ENCODE assay signal across 24 mouse cellular contexts in genomic region chr6:45954773-45955172, GRCm38 (mm10).
A peak's percentile ranks its signal among the peaks of the same experiment; 100 is the strongest.
DNase-seq lines count a peak whose midpoint lies in the region; ATAC-seq and TF ChIP-seq lines count a peak whose summit lies in the region.
"Had no signal": no experiment of that assay in that cellular context is flagged by ENCODE, and none has a peak within 500 bp of the region (broad histone marks: within the 10 kb centered on the region; RNA-seq: fewer than 3 reads in every experiment).

No protein-coding gene starts in this region.

- TF ChIP-seq POLR2A in lung, adult 2 months (IDR thresholded peaks at IDR 0.05; ENCODE audit: borderline replicate concordance, extremely low read depth, low read depth, low read length), result no peak

- no peaks in the 10 kb centered on the region; the same call in 1 of the 2 replicates for H3K9me3 ChIP-seq in lung, embryonic 14.5 days (ENCODE audit: low read depth, low read length)
- no peaks in the 10 kb centered on the region for H3K9me3 ChIP-seq in lung, embryonic 16.5 days (ENCODE audit: control insufficient read depth, low read length)
- H3K9me3 ChIP-seq: embryonic facial prominence, embryonic 10.5 days; embryonic facial prominence, embryonic 12.5 days; forebrain, embryonic 13.5 days; forebrain, embryonic 15.5 days; G1E had no signal

- DNase-seq in lung, embryonic 14.5 days, result peak; percentile 72
- DNase-seq in lung, adult 2 months, result no peak
- no peak for DNase-seq in lung, postnatal 25 days (ENCODE audit: low spot score)
- peak; percentile 1 for DNase-seq in lung, postnatal 10 days
- no peak for DNase-seq in lung, postnatal 36 days
- DNase-seq: adrenal gland, adult 8-10 months; adrenal gland, postnatal 14 days; adrenal gland, postnatal 36 days; B cell, adult 2 months; cerebellum, adult 11-12 months; cerebellum, adult 2 months; cerebellum, adult 9-10 months; cerebellum, postnatal 10 days; cerebellum, postnatal 25 days had no signal

- H3K27me3 ChIP-seq in lung, embryonic 14.5 days (ENCODE audit: insufficient read depth, low read length), result no peaks in the 10 kb centered on the region
- H3K27me3 ChIP-seq in lung, embryonic 16.5 days (ENCODE audit: control insufficient read depth, insufficient read depth, low read depth, low read length), result no peaks in the 10 kb centered on the region
- H3K27me3 ChIP-seq: CH12.LX; embryonic facial prominence, embryonic 12.5 days; forebrain, embryonic 13.5 days; forebrain, embryonic 15.5 days; Patski had no signal

- H3K27ac ChIP-seq in lung, embryonic 14.5 days (ENCODE audit: low read depth), result no peak overlapping the region
- H3K27ac ChIP-seq in lung, embryonic 16.5 days (ENCODE audit: low read length), result no peak overlapping the region
- H3K27ac ChIP-seq: embryonic facial prominence, embryonic 10.5 days; embryonic facial prominence, embryonic 12.5 days; forebrain, embryonic 13.5 days; forebrain, embryonic 15.5 days had no signal

- H3K9ac ChIP-seq in lung, embryonic 14.5 days, result no peak overlapping the region
- H3K9ac ChIP-seq in lung, embryonic 16.5 days (ENCODE audit: low read length), result no peak overlapping the region
- H3K9ac ChIP-seq: embryonic facial prominence, embryonic 12.5 days; forebrain, embryonic 13.5 days; forebrain, embryonic 15.5 days had no signal

- H3K4me1 ChIP-seq in lung, embryonic 14.5 days (ENCODE audit: insufficient read depth), result no peaks in the 10 kb centered on the region
- H3K4me1 ChIP-seq in lung, adult 2 months (ENCODE audit: control insufficient read depth, insufficient read depth, low read length), result no peaks in the 10 kb centered on the region
- H3K4me1 ChIP-seq in lung, embryonic 16.5 days (replicated peaks; ENCODE audit: control insufficient read depth, insufficient read depth, low read length), result no peaks in the 10 kb centered on the region
- H3K4me1 ChIP-seq: embryonic facial prominence, embryonic 10.5 days; embryonic facial prominence, embryonic 12.5 days; forebrain, embryonic 13.5 days; forebrain, embryonic 15.5 days had no signal

- H3K4me3 ChIP-seq in lung, embryonic 14.5 days (ENCODE audit: low read depth, low read length), result no peak overlapping the region
- H3K4me3 ChIP-seq in lung, adult 2 months (replicated peaks; ENCODE audit: extremely low read depth, low read depth, low read length), result no peak overlapping the region
- H3K4me3 ChIP-seq in lung, embryonic 16.5 days (ENCODE audit: low read length), result no peak overlapping the region
- H3K4me3 ChIP-seq: embryonic facial prominence, embryonic 10.5 days; embryonic facial prominence, embryonic 12.5 days; forebrain, embryonic 13.5 days; forebrain, embryonic 15.5 days had no signal

- no peak overlapping the region for H3K4me2 ChIP-seq in lung, embryonic 14.5 days
- no peak overlapping the region for H3K4me2 ChIP-seq in lung, embryonic 16.5 days (ENCODE audit: low read depth, low read length)
- H3K4me2 ChIP-seq: embryonic facial prominence, embryonic 12.5 days; forebrain, embryonic 13.5 days; forebrain, embryonic 15.5 days had no signal

- H3K36me3 ChIP-seq in lung, embryonic 14.5 days (ENCODE audit: insufficient read depth), result no peaks in the 10 kb centered on the region
- no peaks in the 10 kb centered on the region for H3K36me3 ChIP-seq in lung, embryonic 16.5 days (ENCODE audit: control insufficient read depth, insufficient read depth, low read length)
- H3K36me3 ChIP-seq: embryonic facial prominence, embryonic 10.5 days; embryonic facial prominence, embryonic 12.5 days; forebrain, embryonic 15.5 days; G1E had no signal

- TF ChIP-seq CTCF in lung, embryonic 14.5 days (IDR thresholded peaks at IDR 0.05; ENCODE audit: low read depth), result no peak
- no peak for TF ChIP-seq CTCF in lung, adult 2 months (IDR thresholded peaks at IDR 0.05; ENCODE audit: insufficient read depth, low read length)

- peak; percentile 87; the same call in 1 of the 2 replicates for ATAC-seq in lung, embryonic 14.5 days (ENCODE audit: insufficient read depth)
- peak; percentile 75 for ATAC-seq in lung, embryonic 16.5 days (ENCODE audit: low read depth)
- ATAC-seq: activated CD4-positive, CD25-positive, alpha-beta regulatory T cell, adult 4 months; CD4-positive, CD25-positive, alpha-beta regulatory T cell, adult 4 months; forebrain, embryonic 13.5 days; forebrain, embryonic 15.5 days; Patski had no signal

Comparison
In these comparisons a context has a peak if more than half of its experiments do, and no peak if none do; other contexts are left out.
1. DNase-seq: peak in lung, embryonic 14.5 days (single experiment) and lung, postnatal 10 days (single experiment); none in lung, adult 2 months (single experiment), lung, postnatal 25 days (single experiment) and lung, postnatal 36 days (single experiment).